Mouse (Mus musculus): ENCODE measurements around the gene Dnase1l1.

Dnase1l1 gene

DNA sequence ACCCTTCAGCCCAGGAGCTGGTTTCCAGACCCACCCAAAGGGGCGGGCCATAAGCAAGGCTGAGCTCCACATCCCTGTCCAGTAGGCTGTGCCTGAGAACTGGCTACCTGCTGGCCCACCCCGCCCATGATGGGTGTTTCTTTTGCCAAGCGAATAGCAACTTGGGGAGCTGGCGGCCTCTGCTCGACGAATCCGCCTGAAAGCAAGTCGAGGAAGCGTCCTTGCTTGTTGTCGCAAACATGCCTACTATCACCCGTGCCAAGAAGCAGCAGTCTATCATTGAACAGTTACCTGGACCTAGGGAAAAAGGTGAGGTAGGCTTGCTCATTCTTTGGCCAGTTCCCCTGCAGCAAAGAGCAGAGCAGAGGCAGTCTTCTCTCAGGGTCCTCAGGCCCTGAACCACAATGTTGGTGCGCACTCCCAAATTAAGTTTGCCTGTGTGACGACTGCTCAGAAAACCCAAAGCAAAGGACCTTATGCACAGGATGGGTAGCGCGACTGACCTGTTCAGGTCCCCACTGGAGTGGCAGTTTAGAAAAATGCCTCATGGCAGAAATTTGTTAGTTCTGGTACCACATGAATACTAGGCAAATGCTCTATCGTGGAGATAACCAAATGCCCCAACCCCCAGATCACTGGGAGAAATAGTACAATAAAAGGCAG is at the start of gene Dnase1l1, which contains the start of gene Taz:
Dnase1l1 (minus strand) TSS at position 606 of the 663 bp plus-strand sequence.
Taz (plus strand) TSS at position 181 of the 663 bp plus-strand sequence.
- peak in 1 of 2 experiments; percentile 18 for DNase-seq (ENCODE audit: low spot score in 2 of 2)

GRCm38 (mm10) chrX:74330166-74330930 is 48.2 kb upstream of the Dnase1l1 start:
- no peak for DNase-seq (ENCODE audit: low spot score in 2 of 2)

DNA sequence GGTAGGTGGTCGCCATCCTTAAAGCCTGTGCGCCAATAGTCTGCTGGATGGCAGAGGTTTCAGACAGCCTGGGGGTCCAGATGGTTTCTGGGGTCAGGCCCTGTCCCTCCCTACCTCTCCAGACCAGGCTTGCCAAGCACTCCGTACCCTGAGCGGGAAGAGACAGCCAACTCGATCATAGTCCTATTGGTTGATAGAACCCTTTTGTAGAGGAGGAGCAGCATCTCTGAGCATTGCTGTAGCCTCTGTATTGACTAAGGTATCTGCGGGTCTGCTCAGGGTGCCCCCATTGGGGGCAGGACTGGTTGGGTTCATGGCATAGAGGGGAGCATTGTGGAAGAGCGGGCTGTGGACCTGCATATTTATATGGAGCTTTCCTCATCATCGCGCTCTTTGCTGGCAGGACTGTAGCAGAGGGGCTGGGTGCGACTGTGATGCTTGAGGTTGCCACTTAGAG is 47.1 kb upstream of the Dnase1l1 start:
- DNase-seq (ENCODE audit: low spot score in 2 of 2) = no peak

GRCm38 (mm10) chrX:74328725-74329161 is 46.6 kb upstream of the Dnase1l1 start, which contains the start of gene Plxna3:
Plxna3 (plus strand) TSS chrX:74329066.
- peak; percentile 23 to 54 for DNase-seq (ENCODE audit: low spot score in 2 of 2)

DNA sequence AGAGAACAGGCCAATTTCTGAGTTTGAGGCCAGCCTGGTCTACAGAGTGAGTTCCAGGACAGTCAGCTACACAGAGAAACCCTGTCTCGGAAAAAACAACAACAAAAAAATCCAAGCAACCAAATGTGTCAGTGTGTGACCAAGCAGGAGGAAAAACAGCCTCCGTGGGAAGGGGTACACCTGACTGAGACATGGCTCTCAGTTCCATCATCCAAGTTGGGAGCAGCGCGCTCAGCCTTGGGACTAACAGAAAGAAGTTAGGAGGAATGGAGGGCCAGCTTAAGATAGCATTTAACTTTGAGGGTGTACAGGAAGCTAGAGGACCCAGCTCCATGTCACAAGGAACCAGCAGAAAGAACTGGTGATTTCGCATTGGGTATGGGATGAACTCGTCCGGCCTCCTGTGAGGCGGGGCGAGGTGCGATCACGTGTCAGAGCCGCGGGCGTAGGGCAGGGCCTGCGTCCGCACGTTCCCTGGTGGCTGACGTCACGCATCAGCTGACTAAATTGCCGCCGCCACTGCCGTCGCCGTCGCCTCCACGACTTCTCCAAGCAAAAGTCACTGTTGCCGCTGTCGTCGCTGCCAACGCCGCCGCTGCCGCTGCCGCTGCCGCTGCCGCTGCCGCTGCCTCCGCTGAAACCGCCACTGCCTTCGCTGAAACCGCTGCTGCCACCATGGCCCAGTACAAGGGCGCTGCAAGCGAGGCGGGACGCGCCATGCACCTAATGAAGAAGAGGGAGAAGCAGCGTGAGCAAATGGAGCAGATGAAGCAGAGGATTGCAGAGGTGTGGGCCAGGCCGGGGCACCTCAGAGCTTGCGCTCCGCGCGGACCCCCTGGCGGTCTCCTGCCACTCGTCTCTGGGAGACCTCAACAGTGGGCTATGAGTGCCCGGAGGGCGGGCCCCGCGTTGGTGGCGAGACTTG is 30.7 kb upstream of the Dnase1l1 start, which contains the start of gene Fam50a:
Fam50a (plus strand) TSS at position 494 of the 925 bp plus-strand sequence.
- peak; percentile 84 for DNase-seq (ENCODE audit: low spot score in 2 of 2)

DNA sequence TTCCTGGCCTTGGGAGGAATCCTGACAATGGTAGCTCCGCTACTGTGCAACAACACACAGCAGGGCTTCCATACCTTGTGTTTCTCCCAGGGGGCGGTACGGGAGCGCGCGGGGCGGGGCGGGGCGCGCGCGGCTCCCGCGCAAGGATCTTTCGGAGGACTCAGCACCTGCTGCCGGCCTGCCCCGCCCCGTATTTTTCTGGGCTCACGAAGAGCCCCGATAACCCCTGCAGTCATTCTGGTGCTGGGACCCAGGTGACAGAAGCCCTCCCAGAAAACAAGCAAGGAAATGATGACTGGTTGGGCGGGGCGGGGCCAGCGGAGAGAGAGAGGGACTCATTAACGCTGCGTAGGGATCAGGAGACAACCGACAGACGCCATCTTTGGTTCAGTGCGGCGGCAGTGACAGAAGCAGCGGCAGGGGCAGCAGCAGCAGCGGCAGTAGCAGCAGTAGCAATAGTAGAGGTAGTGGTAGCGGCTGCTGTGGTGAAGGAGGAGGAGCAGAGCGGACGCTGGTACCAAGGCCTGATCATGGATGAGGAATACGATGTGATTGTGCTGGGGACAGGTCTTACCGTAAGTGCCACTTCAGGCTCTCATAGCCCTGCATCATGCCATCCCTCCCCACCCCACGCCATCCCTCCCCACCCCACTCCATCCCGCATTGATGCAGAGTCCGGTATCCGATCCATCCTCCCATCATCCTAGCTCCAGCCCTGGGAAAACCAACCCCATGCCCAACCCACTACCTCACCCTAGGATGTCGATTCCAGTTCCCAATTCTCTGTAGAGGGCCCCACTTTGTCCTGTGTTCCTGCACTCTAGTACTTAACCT is 22.9 kb upstream of the Dnase1l1 start, which contains the start of gene Gdi1:
Gdi1 (plus strand) TSS at position 132 of the 834 bp plus-strand sequence.
- DNase-seq (ENCODE audit: low spot score in 2 of 2) = peak; percentile 59 to 61

DNA sequence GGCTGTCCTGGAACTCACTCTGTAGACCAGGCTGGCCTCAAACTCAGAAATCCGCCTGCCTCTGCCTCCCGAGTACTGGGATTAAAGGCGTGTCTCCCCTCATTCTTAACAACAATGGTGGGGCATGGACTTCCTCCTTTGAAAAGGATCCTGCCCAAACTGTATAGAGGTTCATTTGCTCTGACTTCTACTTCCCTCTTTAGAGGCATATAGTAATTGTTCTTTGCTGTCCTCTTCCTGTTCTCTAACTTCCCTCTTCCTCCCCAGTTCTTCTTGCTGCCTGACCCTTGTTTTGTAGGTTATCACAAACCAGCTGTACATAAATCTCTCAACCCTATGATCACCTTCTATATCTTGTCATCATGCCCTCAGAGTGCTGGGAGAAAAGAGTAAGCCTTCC is 17.6 kb upstream of the Dnase1l1 start:
- DNase-seq (ENCODE audit: low spot score in 2 of 2) = no peak

DNA sequence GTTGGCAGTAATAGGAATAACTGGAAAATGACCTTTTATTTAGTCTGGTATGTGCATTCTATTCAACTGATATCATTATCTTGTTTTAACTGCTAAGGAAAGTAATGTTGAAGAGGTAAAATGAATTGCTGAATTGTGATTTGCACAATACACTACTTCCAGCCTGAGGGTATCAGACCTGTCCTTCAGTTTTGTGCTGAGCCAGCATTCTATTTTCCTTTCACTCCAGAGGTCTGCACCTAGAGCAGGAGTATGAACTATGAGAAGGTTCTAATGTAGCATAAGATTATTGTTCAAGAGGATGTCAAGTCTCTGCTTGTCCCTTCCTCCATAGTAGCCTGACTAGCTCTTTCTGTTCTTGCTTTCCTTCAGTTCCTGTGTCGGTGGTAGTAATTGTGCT is 16.2 kb upstream of the Dnase1l1 start:
- DNase-seq (ENCODE audit: low spot score in 2 of 2) = no peak

GRCm38 (mm10) chrX:74296538-74297448 is 14.7 kb upstream of the Dnase1l1 start, which contains the start of gene Atp6ap1:
Atp6ap1 (plus strand) TSS chrX:74297097.
- DNase-seq (ENCODE audit: low spot score in 2 of 2) = peak; percentile 91 to 95

- DNase-seq (ENCODE audit: low spot score in 2 of 2) = no peak
Observed at GRCm38 (mm10) chrX:74293431-74293830, 11.3 kb upstream of the Dnase1l1 start.

DNA sequence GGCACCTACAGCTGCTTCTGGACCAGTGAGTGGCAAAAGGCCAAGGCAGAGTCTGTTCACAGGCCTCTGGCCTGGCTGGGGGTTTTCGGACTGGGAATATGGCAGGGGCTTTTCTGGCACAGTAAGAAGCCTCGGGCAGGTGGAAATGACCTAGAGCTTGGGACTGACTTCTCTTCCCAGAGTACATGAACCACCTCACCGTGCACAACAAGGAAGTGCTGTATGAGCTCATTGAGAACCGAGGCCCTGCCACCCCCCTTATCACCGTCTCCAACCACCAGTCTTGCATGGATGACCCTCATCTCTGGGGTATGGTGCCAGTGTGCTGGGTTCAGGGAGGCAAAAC is 928 bp upstream of the Dnase1l1 start:
- DNase-seq (ENCODE audit: low spot score in 2 of 2) = no peak

- DNase-seq (ENCODE audit: low spot score in 2 of 2) = peak; percentile 76 to 81
Observed at GRCm38 (mm10) chrX:74282395-74283091, 406 bp upstream of the Dnase1l1 start.

DNA sequence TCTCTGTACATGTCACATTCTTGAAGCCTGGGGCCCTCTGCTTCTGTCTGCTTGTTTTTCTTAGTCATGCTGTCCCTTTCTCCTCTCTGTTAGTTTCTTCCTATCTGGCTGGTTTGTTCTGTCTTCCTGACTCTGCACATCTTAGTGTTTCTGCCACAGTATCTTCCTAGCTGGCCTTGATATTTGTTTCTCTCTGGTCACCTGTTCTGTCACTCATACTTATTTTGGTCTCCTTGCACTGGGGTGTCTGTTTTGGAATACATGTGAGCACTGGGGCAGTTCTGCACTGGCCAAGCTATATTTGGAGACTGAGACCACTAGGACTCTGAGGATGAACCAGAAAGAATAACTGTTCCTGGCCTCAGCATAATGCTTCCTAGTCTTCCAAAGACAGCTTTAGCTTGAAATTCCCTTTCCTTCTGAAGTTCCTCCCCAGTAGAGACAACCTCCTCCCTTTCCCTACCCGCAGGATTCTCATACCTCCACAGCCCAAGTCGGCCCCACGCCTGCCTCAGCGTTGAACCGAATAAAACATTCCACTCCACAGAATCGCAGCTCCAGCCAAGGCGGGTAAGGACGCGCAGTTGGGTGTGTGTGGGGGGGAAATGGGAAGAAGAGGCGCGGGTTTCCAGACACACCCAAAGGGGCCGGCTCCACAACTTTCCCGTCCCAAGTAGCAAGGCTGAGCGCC is 951 bp downstream of the Dnase1l1 start:
- no peak for DNase-seq (ENCODE audit: low spot score in 2 of 2)

GRCm38 (mm10) chrX:74277916-74278315 is 4.2 kb downstream of the Dnase1l1 start:
- DNase-seq (ENCODE audit: low spot score in 2 of 2) = no peak

DNA sequence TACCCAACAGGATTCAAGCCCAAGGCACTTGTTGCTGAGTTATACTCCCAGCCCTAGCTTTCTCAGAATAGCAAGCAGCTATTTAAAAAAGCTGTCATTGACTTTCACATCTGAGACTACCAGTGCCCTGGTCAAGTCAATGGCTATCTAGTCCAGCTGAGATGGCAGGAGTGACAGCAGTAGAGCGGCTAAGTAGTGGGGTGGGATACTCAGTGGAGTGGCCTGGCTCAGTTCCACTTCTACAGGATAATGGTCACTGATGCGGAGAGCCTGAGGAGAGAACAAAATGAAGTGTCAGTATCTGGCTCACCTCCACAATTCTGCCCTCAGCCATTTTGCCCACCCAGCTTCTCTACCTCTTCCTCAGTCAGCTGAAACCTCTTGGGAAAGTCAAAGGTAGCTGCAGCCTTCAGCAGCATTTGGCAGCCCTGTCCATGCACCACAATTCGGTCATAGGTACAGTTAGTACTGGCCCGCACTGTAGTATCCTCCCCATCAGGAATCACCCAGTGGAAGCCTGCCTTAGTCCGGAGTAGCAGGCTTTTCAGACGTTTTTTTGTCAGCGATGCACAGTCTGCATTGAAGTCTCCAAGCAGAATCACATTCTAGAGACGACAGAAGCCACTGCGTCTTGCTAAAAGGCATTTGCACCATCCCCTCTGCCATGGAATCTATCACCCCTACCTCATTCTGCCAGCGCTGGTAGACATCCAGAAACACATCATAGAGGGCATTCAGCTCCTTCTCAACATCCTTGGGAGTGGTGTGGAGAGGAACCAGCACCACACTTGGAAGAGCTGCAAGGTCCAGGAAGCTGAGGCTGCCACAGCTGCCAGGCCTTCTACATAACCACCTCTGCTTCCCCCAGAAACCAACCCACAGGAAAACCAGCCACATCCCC is 8.5 kb downstream of the Dnase1l1 start:
- no peak for DNase-seq (ENCODE audit: low spot score in 2 of 2)

GRCm38 (mm10) chrX:74270902-74271551 is 11.1 kb downstream of the Dnase1l1 start:
- no peak for DNase-seq (ENCODE audit: low spot score in 2 of 2)

All from frontal cortex, postnatal 14 days (tissue).